Mouse (Mus musculus) lung, postnatal 25 days (tissue): ENCODE results near the gene Nup50.

Experiments
- DNase-seq: peaks from one replicate; pipeline ENCODE4 v3.0.0; 2022; ENCODE audit warnings: low spot score

Nup50 gene

DNA sequence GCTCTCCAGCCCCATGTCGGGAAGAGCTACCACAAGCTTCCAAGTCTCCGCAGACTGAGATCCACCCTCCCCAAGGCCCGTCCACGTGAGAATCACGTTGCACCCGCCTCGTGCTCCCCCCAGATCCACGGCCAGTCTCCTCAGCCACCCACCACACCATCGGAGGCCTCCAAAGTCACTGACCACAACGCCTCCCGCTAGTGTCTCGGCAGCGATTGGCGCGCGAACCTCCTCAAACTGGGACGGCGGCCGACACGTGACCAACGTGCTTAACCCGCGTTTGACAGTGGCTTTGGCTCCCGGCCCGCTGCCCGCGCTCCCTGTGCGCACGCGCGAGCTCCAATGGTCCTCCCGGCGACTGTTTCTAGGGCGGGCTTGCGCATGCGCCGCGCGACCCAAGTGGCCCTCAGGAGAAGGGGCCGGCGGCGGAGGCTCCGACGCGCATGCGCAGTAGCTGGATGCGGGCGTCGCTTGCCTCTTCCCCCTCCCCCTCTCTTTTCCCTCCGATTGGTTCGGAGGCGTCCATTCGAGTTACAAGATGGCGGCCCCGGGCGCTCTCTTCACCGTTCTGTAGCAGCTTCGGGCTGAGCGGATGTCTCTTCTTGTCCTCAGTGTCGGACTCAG is at the start of gene Nup50:
Gene Nup50 (plus strand): TSS at position 528 of the 624 bp plus-strand sequence.
- peak; percentile 99 for DNase-seq

DNA sequence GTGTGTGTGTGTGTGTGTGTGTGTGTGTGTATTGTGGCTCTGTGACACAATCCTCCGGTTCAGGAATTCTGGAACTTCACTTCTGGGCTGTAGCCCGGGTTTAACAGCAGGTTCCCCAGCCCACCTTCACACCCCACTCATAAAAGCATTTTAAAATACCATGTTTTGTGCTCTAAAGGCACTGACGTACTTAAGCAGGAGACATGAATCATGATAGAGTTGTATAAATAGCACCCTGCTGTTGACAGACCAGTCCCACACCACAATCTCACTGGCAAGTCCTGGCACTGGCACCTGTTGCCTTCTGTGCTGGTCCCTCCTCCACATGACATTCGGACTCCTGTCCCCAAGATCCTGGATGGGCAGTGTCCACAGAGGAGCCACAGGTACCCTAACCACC is 49.3 kb upstream of the Nup50 start:
- DNase-seq, result no peak

DNA sequence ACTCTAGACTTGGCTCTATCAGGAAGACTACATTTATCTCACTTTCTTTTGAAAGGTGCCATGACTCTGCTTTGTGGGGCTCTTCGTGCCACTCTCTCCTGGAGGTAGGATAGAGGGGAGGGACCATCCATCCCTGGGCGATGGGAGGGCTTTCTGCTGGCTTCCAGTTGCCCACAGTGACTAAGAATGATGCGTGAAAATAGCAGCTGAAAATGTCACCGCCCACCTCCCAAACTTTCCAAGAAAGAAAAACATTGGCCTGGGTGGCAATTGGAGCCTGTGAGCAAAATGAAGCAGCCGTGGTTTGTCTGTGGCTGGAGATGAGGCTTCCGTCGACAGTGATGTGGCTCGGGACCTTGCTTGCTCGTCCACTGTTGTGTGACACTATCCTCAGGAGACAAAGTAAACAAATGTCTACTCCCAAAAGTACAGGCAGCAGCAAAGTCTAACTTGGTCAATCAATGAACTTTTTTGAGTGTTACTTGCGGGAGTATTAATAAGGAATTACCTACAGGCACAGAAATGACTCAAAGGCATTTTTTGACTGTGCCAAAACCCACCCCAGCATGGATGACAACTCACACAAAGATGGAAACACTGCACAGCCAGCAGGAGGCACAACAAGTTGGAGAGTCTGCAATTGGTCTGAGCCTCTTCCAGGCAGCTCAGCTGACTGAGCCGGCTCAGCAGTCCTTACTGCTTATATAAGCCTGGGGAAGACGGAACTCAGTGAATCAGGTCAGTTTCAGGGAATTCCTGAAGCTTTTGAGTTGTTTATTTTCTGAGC is 46.0 kb upstream of the Nup50 start:
- DNase-seq, result no peak

DNA sequence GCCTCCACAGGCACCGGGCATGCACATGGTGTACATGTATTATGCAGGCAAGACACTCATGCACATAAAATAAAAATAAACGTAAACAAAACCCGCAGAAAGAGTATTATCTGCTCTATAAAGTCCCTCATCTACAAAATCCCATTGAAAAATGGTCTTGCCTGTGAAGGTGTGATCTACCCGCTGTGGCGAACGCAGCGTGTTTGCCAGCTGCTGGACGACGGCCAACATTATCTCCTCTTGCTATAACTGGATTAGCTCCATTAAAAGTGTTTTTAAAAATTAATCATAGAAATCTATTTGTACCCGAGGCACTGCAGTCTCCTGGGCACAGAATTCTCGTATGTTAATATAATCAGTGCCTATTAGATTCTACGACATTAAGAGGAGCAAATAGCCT is 35.1 kb upstream of the Nup50 start:
- no peak for DNase-seq

DNA sequence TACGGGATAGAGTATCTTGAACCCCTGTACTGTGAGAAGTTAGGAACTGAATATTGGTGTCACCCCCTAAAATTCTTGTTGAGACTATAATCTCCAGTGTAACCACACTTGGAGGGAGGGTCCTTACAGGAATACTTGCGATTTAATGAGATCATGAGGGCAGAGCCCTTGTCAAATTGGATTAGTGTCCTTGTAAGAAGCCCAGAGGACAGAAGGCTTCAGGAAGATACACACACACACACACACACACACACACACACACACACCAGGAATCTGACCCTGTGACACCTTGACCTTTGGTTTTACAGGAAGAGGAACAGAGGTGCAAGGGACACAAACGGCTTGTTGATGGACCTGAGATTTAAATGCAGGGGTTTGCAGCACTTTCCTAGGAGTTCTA is 32.0 kb upstream of the Nup50 start:
- DNase-seq, result no peak

DNA sequence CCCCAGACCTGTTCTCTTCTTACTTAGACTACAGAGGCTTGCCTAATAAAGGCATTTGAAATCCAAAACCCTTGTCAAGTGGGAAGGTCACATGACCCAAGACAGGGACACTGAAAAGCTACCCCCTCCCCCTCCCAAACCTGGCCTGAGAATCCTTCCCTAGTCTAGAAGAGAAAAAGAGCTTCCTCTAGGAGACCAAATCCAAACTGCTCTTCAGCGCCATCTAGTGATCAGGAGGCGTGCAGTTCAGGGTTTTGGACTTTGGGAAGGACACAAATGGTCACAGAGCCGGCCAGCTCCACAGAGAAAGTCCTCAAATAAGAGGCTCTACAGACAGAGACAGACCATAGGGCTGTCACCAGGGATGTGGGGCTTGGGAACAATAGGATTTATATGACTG is 31.6 kb upstream of the Nup50 start:
- DNase-seq, result peak; percentile 52

DNA sequence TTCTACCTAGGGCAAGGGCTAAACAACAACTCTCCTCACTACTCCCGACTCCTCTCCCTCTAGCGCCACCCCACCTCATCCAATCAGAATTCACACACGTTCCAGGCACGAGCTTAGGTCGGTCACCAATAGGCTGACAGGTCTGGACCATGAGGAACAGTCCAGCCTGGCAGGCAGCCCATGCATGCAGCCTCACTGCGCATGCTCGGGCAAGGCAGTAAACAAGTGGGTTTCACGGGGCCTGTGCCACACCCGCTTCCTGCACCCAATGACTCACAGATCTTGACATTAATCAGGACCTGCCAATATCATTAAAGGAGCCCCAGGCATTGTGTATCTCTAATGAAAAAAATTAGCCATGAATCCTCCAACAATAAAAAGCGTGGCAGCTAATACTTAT is 27.0 kb upstream of the Nup50 start:
- DNase-seq, result peak; percentile 3

DNA sequence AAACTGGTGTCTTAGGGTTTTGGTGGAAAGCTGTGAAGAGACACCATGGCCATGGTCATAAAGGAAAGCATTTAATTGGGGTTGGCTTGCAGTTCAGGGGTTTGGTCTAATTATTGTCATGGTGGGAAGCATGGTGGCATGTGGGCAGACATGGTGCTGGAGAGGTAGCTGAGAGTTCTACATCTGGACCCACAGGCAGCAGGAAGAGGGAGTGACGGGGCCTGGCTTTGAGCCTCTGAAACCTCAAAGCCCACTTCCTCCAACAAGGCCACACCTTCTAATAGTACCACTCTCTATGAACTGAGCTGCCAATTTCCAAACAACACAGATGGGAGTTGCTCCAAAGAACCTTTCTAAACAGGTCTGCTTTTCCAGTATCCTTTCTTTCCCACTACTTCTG is 26.5 kb upstream of the Nup50 start:
- DNase-seq, result peak; percentile 9

DNA sequence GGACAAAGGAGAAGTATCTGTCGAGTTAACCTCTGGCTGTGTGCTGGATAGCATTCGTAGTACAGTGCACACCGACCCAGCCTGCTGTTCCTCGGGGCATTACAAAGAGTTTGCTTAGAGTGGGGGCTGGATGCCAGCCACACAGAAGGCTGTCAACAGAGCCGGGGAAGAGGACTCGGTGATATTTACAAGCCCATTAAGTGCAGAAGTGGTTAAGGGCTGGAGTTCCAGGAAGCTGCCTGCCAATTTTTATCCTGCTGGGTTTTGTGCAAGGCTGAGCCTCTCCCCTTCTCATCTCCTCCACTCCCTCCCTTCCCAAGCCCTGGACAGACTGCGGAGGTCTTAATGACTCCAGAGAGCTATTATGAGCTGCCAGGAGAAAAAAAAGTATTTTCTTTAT is 25.1 kb upstream of the Nup50 start:
- DNase-seq, result peak; percentile 46

DNA sequence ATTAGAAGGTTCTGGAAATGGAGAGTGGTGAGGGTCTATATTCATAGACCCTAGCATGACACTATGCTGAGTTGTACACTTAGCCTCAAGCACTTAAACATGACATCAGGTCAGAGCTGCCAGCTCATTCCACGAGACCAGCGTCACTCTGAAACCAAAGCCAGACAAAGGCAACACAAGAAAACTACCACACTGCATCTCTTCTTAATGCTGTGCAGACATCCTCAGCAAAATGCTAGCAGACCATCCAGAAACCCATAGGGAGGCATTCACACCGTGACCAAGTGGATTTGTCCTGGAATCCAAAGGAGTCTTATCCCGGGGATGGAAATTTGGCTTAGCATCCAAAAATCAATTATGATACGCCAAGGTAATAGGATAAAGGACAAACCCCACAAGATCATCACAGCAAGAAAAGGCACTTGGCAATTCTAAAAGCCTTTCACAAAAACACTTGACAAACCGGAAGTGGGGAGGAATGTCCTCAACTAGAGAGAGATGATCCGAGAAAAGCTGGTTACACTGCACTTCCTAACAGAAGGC is 19.3 kb upstream of the Nup50 start:
- DNase-seq, result no peak

DNA sequence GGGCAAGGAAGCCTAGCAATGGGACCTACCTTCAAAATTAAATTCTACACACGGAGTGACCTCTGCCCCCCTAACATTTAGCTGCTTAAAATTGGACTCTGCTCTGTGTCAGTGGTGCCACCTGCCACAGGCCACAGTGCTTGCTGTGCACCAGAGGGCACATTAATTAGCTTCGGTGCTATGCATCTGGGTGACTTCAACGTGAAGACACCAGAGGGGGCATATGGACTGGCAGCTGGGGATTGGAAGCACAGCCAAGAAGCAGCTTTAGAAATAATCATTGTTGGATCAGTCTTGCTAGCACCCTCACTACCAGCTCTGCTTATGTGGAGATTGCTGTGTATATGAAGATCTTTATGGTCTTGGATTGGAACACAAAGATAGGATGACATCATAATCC is 10.0 kb upstream of the Nup50 start:
- no peak for DNase-seq

DNA sequence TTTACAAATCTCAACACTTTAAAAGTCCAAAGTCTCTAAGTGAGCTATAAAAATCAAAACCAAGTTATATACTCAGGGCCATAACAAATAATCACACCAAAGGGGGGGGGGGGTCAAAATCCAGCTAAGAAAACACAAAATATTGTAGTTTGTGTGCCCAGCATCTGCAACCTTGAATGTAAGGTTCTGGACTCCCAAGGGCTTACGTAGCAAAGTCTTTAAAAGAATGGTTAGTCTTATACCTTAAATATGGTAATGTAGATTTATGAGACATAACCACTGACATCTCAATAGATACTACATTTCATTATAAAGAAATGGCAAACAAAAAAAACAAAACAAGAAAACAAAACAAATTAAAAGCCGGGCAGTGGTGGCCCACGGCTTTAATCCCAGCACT is 3.3 kb upstream of the Nup50 start, which contains the start of gene Gm29666:
Gene Gm29666 (minus strand): TSS at position 101 of the 400 bp plus-strand sequence.
- DNase-seq, result no peak

DNA sequence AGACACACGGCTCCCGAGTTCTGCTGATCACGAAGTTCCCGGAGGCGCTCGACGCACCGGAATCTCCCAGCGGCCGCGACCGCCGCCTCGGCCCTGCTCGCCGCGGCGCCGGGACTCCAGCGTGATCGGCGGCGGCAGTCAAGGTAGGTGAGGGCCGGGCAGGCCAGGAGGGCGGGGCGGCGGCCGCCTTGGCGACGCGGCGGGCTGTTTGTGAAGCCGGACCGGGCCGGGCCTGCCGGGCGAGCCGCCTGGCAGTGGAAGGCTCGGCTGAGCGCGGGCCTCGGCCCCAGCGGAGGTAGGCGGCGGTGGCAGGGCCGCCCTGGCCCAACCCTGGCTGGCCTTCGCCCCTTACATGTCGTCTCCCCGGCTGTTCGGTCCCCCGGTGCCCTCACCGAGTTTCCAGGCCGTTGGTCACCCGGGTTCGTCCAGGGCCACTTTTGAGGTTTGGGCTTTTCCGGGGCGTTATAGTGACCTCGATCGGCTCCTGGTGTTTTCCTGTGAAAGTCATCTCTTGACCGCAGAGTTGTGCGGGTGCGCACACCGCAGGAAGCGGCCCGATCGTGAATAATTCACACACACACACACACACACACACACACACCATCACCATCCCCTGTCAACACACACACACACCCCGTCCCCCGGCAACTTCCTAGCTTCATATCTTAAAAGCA is 434 bp downstream of the Nup50 start:
- no peak for DNase-seq

DNA sequence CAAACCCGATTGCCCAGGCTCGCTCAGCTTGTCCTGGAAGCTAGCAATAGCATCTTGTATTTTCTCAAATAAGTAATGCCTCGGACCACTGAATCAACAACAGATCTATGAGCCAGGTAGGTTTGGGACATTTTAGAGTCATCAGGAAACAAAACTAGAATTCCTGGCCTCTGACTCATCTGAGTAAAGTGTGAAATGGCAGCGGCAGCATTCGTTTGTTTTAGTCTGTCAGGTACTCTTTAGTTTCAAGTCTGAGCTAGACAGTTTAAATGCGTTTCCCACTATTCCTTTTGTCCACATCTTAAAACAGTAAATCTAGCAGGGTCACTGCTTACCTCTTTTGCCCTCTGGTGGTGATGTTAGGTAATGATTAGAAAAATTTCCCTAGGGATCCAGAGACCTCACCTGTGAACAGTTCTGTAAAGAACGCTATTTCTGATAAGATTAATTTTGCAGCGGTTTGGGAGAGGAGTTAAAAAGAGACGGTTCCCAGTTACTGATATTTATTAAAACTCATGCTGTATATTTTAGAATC is 1.6 kb downstream of the Nup50 start:
- peak; percentile 67 for DNase-seq

DNA sequence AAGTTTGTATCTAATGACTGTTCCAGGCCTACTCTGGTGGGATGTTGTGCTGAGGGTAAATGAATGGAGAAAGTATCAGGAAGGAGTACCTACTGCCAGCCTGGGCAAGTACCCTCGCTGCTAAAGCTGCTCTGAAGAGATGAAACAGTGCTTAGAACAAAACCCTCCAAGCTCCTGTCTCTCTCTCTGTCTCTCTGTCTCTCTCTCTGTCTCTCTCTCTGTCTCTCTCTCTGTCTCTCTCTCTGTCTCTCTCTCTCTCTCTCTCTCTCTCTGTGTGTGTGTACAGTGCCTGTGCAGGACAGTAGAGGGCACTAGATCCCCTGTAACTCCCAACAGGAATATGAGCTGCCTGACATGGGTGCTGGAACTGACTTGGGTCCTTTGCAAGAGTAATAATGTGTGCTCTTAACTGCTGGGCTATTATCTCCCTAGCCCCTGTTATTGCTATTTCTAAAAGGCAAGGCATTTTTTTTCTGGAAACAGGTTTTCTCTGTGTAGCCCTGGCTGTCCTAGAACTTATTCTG is 2.3 kb downstream of the Nup50 start:
- no peak for DNase-seq

DNA sequence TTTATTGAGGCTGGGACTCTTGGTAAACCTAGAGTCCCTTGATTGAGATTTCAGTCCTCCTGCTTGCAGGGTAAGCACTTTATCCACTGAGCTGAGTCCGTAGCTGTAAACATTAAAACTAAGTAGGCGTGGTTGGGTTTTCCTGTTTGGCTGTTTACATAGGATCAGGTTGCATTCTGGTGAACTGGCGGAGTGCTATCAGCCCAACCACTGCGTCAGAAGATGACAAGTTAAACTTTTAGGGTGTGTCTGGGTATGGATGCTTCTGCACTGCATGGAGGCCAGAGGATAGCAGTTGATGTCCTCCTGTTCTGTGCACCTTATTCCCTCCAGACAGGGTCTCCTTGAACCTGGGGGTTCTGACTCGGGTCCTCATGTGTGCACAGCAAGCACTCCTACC is 9.1 kb downstream of the Nup50 start:
- DNase-seq, result no peak

DNA sequence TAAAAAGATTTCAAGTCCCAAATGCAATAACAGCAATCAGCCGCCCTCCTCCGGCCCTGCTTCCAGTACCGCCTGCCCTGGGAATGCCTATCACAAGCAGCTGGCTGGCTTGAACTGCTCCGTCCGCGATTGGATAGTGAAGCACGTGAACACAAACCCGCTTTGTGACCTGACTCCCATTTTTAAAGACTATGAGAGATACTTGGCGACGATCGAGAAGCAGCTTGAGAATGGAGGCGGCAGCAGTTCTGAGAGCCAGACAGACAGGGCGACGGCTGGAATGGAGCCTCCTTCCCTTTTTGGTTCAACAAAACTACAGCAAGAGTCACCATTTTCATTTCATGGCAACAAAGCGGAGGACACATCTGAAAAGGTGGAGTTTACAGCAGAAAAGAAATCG is 11.7 kb downstream of the Nup50 start:
- DNase-seq, result no peak

DNA sequence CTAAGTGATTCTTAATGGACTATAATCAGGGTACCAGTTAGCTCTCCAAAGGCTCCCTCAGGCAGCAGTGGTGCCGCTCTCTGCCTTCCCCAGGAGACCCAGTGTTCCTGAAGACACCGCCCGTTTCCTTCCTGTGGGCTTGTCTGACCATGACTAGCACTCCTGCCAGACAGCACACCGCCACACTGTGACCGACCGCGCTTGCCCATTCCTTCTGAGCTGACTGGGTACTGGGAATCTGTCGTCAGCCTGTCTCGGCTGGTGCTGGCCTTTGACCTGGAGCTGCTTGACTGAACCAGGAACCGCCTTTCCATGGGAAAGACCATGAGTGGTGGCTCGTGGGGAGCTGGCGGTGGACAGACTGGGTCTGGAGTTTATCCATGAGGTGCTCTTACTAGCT is 16.9 kb downstream of the Nup50 start:
- DNase-seq, result peak; percentile 32

DNA sequence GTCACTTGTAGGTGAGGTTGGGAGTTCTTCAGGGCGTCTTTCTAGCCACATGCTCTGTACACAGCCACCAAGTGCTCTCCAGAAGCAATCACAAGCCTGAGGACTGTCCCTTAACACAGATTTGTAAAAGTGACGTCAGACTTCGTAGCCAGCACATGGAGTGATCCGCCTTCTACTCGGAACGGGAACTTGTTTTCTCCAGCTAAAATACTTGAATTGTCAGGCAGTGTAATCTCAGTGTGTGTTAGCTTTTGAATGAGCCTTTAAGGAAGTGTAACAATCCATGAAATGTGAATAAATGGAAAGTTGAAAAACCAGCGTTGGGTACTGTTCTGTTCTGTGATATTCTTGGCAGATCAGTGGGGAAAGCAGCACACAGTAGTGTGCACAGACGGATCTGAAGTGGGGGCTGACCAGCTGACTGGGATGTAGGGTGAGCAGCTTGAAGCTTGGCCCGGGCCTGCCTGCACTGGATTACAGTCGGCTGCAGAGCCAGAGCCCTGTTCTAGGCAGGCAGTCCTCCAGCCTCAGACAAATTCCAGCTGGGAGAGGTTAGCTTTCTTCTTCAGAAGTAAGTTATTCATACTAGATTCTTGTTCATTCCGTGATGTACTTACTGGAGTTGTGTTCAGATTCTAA is 19.6 kb downstream of the Nup50 start:
- DNase-seq, result no peak

DNA sequence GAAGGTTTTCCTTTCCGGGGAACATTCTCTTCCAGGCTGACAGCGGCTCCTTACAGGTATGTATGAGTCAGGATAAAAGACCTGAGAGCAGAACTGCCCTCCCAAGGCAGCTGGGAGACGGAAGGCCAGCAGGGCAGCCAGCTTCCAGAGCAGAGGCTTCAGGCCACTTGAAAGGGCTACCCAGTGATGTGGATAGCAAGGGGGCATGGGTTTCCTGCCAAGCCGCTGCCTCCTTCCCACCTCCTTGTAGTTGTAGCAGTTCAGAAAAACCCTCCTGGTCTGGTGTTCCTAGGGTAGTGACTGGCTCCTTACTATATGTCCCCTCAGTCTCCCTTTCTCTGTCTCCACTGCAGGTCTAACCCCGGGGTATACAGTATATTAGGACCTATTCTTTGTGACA is 21.1 kb downstream of the Nup50 start:
- DNase-seq, result no peak

DNA sequence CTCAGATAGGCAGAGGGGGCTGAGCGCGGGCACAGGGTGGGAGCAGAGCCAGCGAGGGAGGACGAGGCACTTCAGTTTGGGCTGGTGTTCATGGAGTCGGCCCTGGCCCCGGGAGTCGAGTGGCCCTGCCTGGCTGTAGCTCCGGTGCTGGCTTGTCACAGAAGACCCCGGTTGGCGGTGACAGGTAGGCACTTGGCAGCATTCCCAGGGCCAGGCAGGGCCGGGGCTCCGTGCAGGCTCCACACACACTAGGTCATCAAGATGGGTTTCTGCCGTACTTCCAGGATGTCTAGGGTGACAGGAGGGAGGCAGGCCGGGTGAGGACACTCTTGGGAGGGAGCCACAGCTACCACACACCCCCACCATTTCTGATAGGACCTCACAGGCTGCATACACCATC is 25.8 kb downstream of the Nup50 start:
- no peak for DNase-seq

DNA sequence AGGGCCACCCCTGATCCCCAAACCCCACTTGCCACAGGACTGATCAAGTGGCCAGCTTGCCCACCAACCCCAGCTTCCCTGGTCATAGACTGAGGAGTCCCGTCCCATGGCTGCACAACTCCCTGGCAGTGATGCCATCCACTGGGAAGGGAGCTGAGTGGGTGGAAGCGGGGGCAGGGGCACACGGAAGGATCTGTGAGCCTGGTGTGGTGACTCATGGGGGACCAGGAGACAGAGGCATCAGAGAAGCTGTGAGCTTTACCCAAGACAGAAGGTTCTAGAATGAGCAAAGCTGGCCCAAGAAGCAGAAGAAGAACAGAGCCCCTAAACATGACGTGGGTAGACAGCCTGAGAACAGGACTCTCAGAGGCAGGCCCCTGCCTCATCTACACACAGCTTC is 26.8 kb downstream of the Nup50 start:
- DNase-seq, result no peak
